Mouse (Mus musculus) embryo, embryonic 11.5 days (tissue): Measurements from ENCODE around the gene Rac1.
"Not testable (repeated sequence)": the region's sequence is repeated elsewhere in the genome, so short reads cannot be mapped to it uniquely, and the experiment has no call there.

Source experiments
- DNase-seq: peaks from one replicate; pipeline ENCODE4 v3.0.0-alpha.2; 2012; ENCODE audit warnings: low read depth, low spot score

The Rac1 gene

DNA sequence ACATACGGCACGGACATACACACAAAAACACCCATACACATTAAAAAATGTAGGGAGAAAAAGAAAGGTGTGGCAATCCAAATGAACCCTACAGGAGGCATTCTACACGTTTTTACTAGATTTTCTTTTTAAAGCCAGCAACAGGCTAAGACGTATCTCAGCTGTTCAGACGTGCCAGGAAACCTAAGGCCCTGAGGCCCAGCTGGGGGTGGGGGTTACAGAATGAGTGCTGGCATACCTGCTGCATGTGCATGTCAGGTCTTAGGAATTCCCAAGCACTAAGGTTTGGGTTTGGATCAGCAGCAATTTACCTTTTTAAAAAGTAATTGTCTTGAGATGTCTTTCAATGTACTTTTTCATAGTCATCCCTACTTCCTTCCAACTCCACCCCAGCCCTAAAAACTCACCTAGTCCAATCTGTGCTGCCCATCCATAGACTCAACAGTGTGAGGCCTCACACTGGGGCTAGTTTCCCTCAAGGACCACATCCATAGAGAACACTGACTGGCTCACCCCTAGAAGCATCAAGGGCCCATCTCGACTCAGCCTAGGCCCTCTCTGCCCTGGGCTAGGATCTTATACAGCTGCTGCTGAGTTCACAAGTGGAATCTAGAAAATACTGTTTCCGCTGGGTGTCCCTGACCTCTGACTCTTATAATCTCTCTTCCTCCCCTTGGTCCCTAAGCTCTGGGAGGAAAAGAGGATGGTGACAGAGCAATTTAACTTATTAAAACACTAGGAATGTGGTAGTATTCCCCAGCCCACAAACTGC is 2.2 kb downstream of the Rac1 start:
- no peak for DNase-seq

DNA sequence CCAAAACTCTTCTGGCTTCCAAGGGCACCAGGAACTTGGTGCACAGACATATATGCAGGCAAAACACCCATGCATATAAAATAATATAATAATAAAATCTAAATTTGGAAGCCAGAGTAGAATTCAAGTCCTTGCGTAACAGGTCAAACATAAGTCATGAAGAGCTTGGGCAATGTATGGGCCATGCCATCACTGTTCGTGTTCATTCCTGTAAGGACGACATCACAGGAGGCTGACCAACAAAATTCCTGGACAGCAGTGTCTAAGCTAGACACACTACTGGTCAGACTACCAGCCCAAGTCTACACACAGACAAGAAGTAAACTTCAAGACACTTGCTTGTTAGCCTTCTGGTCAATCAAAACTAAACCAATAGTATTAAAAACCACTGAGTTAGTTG is 5.0 kb downstream of the Rac1 start:
- DNase-seq, result no peak

DNA sequence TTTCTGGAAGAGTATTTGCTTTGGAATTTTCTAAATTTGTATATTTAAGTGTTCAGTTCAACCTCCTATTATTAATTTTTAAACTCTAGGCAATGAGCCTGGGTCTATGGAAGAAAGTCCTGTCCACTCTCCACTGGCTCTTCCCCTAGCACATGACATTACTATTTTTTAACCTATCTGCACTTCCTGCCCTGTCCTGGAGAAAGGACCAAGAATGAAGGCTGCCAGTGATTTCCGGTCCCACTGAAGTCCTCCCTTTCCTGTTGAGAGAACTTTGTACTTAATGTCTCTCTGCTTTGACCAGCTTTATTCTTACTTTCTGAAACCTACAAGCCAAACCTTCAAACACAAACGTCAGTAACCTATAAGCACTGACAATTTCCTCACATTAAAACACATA is 7.4 kb downstream of the Rac1 start:
- no peak for DNase-seq

DNA sequence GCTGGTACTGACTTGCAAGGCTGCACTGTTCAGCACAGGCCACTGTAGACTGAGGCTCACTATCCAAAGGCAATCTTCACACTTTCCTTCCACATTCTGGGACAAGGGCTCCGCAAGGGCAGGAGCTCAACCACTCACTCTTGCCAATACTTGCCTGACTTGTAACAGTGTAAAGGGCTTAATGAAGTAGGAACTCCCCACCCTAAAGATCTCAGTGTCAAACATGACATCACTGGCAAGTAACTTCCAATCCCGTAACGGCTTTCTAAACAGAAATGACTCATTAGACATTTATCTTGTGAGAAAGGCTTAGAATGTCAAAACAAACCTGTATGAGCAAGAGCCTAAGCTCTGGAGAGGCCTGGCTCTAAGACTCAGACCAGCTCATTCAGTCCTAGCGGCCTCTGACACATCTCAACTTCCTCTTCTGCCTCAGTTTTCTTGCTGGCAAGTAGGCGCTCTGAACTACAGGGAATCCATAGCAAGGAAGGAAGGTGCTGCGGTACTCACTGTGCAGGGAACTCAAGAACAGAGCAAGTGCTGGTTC is 9.7 kb downstream of the Rac1 start:
- no peak for DNase-seq

DNA sequence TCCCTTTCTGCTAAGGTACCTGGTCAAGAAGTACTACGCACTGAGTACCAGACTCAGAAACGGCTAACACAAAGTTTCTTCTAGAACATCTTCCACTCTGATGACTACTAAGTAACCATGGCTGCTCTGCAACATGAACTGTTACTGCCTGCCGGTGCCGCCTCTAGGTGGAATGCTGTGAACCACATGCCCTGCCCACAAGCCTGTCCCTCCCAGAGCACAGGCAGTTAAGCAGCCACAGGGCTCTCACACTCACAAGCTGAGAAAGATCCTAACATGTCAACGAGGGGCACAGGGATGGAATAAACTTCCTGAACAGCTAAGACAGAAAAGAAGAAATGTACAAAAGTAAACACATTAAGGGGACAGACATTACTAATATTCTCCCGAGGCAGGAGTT is 10.4 kb downstream of the Rac1 start:
- no peak for DNase-seq

DNA sequence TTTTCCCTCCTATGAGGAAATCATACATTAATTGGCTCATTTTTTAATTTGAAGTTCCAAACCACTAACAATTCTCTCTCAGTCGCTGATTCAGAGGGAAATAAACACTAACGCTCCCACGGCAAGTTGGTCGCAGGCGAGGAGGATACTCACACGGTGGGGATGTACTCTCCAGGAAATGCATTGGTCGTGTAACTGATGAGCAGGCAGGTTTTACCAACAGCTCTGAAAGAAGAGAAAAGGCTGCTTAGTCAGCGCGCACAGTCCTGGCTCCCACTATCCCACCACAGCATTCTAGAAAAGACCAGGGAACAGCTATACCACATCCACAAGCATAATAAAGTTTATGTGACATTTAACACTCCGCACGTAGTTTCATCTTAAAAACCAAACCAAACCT is 10.8 kb downstream of the Rac1 start:
- DNase-seq, result no peak

DNA sequence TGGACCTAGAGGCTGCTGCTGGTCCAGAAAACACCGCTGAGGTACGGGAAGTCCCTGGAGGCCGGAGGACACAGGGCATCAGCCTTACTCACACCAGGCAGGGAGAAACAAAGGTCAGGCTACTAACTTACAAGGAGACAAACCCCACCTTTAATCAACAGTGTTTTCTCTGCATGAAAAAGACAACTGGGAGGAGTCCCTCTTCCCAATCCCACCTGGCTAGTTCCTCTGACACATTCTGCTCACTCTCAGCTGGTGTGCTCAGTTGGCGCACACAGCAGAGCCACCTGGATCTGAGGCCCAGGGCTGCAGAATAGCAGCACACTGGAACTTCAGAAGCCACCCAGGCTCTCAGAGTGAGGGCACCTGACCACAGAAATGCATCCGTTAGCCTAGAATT is 13.0 kb downstream of the Rac1 start:
- DNase-seq, result no peak

DNA sequence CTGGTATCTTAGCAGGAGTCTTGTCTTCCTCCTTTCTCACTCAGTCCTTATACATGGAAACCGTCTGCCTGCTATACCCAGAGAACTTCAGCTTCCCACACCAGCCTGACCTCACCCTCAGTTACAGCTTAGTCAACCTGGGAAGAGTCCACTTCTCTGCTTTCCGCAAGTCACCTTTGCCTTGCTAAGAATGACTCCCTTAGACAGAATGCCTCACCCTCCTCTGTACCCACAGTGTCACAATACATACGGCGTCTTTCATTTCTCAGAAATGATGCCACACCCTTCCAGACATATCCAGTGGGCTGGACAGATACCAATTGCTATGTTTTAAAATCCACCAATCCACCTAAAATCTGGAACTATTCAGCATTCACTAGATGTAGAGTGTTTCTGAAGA is 15.5 kb downstream of the Rac1 start:
- no peak for DNase-seq

DNA sequence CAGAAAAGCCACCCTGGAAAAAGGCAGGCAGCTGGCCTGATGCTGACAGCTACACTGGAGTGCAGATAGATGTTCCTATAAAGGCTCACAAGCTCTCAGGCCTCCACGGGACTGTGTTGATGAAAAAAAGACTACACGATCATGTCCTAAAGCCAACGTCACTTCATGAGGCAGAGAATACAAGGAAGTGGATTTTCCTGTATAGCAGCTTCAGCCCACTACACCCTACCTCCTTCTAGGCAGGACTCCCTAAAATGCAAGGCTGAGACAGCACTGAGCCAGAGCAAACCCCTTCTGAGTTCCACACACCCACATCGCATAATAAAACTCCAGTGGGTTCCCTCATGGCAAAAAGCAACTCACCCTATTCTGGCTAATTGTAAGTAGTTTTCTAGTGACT is 16.3 kb downstream of the Rac1 start:
- no peak for DNase-seq

DNA sequence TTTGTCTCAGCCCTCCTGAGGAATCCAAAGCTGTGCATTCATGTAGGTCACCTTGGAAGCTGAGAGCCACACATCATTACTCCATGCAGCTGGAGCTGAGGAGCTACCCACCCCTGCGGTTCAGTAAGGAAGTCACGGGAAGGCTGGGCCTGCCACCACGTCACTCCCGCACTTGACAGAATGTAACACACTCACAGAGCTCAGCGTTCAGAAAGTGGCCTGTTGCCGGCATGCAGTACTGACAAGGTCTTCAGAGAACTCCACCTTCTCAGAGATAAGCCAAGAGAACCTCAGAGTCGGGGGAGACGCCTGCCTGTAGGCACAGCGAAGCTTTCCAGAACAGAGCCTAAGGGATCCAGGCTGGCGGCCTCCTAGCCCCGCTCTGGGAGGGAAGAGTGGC is 18.1 kb downstream of the Rac1 start:
- DNase-seq, result no peak

DNA sequence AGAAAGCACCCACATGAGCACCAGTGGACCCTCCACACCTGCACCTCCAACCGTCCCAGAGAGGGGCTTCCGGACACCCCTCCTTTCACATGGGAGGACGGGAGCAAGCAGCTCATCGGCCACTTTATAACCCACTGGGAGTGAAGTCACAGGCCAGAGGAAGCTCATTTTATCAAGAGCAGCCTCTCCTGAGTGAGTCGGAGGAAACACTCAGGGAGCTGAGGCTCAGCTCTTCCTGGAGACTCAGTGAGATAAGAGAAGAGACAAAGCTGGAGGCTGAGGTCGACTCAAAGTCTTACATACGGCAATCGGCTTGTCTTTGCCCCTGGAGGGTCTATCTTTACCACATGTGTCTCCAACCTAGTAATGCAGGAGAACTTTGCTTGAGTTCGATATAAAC is 18.5 kb downstream of the Rac1 start:
- DNase-seq, result no peak

DNA sequence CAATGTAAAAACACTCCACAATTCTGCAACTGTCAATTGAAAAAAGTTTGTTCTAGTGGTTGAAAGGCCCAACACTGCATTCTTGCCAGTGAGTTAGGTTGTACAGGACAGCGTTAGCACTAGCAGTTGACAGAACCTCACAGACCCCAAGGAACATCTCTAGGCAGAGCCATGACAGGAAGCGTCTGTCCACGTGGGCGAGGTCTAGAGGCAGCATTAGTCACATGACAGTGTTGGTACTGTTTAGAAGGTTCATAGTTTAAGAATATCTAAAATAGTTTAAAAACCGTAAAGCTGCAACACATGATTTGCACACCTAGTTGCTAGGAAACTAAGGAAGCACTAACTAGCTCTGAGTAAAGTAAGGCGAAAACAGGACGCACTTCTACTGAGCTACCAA is 22.3 kb downstream of the Rac1 start:
- no peak for DNase-seq

DNA sequence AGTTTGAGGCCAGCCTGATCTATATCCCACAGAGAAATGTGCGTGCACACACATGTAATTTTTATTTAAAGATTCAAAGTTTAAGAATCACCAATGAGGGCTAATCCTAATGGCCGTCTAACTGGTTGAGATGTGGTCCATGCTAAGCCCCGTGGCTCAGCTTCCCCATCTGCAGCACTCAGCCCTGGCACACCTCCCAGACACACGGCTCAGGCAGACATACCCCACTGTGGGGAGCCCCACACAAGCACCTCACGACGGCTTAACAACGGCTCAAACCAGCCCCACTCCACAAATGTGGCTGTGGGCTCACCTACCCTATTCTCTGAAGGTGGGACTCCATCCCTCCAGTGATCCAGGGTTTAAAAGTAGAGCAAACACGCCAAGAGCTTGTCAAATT is 22.8 kb downstream of the Rac1 start:
- DNase-seq, result no peak

DNA sequence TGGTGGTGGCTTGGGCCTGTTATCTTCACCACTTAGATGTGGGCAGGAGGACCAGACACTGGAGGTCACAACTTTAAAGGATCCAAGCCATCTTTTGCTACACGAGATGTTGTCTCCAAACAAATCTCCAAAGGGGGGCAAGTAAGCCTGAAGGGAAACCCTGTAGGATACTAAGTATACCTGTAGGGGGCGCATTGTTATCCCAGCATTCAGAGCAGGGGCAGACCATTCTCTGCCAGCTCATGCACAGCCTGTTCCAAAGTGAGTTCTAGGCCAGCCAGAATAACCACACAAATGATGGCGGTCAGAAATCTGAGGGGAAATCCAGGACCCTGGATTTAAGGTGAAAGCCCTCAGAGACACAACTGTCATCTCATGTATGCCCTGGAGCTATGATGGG is 23.4 kb downstream of the Rac1 start:
- no peak for DNase-seq

DNA sequence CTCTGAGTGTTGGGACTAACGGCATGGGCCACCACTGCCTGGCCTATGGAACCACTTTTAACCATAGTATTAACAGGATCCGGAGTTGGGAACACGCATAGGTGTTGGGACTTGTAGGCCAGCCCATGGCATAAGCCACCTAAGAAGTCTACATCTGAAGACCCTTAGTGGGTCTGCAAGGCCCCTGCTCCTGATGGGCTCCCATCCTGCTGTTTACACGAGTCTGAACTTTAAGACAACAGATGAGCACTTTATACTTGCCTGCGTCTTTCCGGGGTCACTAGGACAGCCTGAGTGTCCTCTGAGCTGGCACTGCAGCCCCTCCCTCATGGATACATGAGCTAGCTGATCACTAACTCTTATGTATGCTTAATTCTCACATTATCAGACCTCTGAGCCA is 24.1 kb downstream of the Rac1 start:
- DNase-seq, result no peak

DNA sequence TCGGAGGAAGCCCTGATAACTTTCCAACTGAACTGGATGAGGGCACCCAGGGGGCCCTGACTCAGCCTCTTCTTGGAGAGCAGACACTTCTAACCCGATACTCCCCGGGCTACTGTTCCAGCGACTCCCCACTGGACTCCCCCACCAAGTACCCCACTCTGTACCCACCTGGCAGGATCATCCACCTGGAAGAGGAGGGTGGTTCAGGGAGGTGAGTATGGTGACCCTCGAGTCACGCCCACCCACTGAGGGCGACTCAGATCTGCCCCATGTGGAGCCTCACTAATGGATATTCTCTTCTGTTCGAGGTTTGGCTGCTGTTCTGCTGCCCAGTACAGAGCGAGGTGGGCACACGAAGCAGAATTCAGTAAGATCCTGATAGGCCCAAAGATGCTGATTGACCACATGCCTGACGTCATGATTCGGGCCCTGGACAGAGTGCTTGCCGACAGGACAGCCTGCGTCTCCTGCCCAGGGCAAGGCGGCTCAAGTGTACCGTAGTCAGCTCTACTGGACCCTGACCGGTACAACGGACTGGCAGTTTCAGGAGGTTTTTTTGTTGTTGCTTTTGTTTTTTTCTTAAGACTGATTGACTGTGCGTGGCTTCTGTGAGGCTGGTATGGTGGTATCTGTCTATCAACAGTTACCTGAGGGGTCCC is 24.8 kb downstream of the Rac1 start:
- no peak for DNase-seq

DNA sequence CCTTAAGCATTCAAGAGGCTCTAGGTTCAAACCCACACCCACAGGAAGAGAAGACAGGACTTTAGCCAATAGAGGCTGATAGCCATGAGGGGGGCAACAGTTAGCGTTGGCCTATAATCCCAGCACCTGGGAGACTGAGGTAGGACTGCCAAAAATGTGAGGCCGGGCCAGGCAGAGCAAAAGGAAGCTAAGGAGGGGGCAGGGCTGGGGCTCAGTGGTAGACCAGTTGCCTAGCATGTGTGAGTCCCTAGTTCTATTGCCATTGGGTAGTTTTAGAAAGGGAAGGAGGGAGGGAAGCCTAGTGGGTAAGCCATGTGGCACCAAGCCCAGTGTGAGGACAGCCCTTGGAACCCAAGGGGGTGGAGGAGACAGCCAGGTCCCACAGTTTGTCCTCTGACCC is 26.2 kb downstream of the Rac1 start:
- DNase-seq, result no peak

DNA sequence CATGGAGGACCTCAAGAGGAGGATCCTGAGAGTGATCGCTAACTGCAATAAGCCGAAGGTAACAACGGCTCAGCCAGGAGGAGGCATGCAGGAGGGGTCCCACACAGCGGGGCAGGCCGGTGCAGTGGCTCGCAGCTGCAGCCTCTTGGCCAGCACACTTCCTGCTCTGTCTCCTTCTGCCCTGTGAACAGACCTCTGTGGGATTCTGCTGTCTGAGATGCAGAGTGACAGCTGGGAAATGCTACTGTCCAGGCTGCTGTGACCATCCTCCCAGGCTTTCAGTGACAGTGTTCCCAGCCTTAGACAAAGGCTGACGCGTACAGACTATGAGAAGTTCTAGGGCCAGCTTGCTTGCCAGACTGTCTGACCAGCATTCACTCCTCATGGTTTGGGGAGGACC is 26.7 kb downstream of the Rac1 start:
- no peak for DNase-seq

DNA sequence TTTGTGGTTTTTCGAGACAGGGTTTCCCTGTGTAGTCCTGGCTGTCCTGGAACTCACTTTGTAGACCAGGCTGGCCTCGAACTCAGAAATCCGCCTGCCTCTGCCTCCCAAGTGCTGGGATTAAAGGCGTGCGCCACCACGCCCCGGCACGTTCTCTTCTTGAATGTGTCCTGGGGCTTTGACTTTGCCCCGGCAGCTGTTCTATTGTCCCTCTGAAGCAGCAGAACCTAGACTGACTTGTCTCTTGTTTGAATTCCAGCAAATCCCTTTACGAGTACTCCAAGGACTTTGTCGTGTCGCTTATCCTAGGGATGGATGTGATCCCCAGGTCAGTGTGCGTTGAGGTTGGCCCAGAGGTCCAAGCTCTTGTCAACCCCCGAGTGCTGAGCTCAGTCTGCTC is 27.1 kb downstream of the Rac1 start:
- DNase-seq, result not testable (repeated sequence)

DNA sequence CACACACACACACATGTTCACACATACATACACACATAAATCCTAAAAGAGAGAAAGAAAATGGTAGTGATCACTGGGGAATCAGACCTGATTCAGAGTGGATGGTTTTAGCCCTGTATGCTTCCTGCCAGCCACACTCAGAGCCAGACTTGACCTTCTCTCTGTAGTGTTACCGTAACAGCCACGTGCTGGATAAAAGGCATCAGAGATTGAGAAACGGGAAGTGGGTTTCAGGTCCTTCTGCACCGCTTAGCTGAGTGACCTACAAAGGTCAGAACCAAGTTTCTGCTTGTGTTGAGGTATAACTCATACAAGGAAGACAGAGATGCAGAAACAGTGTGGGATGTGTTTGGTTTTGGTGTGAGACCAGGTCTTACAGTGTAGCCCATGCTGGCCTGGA is 28.1 kb downstream of the Rac1 start:
- no peak for DNase-seq

DNA sequence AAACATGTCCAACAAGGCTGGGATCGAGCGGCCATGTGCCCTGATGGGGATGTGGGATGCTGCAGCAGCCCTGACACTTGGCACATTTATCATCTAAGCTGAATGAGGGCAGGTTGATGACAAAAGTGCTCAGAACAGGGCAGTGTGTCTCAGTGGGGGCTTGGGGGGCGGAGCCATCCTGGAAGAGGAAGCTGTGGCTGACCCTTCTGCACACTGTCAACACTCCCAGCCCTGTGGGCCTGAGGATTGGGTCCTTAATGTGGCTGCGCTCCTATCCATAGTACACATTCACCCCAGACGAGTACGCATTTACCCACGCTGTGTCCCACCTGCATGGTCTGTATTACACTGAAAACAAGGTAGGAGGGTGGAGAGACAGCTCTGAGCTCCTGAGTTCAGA is 28.6 kb downstream of the Rac1 start:
- DNase-seq, result no peak

DNA sequence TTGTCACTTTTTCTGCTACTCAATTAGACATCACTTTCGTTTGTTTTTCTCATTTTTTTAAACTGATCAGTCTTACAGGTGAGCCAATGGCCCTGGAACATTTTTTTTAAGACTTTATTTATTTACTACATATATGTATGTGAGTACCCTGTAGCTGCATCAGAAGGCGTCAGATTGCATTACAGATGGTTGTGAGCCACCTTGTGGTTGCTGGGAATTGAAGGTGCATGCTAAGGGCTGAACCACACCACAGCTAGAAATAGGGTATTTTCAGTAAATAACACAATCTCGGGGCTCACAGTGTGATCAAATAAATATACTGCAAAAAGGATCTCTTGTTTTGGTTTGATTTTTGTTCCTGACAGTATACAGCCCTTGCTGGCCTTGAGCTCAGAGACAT is 30.4 kb downstream of the Rac1 start:
- DNase-seq, result no peak

DNA sequence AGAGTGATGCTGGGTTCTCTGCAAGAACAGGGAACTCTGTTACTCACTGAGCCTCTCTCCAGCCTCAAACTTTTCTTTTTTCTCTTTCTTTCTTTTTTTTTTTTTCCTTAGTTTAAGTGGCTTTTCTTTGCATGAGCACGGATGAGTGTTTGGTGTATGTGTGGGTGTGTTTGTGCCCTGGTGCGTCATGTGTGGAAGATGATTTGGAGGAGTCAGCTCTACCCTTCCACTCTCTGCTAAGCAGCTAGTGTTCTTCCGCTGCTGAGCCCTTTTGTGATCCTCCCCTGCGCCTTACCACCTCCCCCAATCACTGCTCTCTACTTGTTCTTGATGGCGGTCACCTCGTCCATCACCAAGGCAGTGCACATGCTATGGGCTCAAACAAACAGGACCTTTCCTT is 32.1 kb downstream of the Rac1 start:
- DNase-seq, result no peak
